Mouse (Mus musculus): ENCODE measurements around the gene Akip1. TPM values are rescaled to one million over a fixed set of nuclear protein-coding genes. Genes with fewer than 3 reads are reported as not detected.

The Akip1 gene
- 24.5 and 27.2 TPM in 2 replicates for polyA plus RNA-seq (2016; fragmentation: Nextera tagmentation; extraction: Ambion mirVana)

- Histone ChIP-seq H3K36me3 (peaks cover 13% of the 10 kb centered on the region), H3K9me3 (no peaks in the 10 kb centered on the region), H3K27me3 (ENCODE audit: insufficient read depth, poor library complexity, severe bottlenecking) (peaks cover 11% of the 10 kb centered on the region), H3K27ac (peak within 1 kb of the TSS; percentile 93), H3K4me1 (replicated peaks) (peaks cover 28% of the 10 kb centered on the region), H3K4me3 (peak within 1 kb of the TSS; percentile 75)
- DNase-seq (ENCODE audit: low spot score) = peak; percentile 98
- WGBS = under 1% methylated on average over 61 of the region's 61 CpGs
Observed at GRCm38 (mm10) chr7:109703190-109704015, at the start of gene Akip1, which contains the start of gene St5. Akip1 (plus strand) TSS chr7:109703690. St5 (minus strand) TSS chr7:109703605.

- Histone ChIP-seq H3K27ac (no peak overlapping the region), H3K4me1 (replicated peaks) (0 out of 2 replicates have a peak, but pooled peaks cover 5% of the 10 kb centered on the region), H3K9me3 (no peaks in the 10 kb centered on the region), H3K4me3 (no peak overlapping the region), H3K36me3 (no peaks in the 10 kb centered on the region), H3K27me3 (ENCODE audit: insufficient read depth, poor library complexity, severe bottlenecking) (no peaks in the 10 kb centered on the region)
- DNase-seq (ENCODE audit: low spot score) = no peak
- 84% methylated on average over 5 of the region's 5 CpGs for WGBS
Observed at GRCm38 (mm10) chr7:109654871-109655270, 48.6 kb upstream of the Akip1 start.

GRCm38 (mm10) chr7:109657884-109658283 is 45.6 kb upstream of the Akip1 start:
- H3K27me3 ChIP-seq (ENCODE audit: insufficient read depth, poor library complexity, severe bottlenecking) = no peaks in the 10 kb centered on the region
- WGBS = 55% methylated on average over 6 of the region's 6 CpGs
- DNase-seq (ENCODE audit: low spot score) = no peak
- H3K36me3 ChIP-seq = no peaks in the 10 kb centered on the region
- no peaks in the 10 kb centered on the region for H3K9me3 ChIP-seq
- 0 out of 2 replicates have a peak, but pooled peaks cover 5% of the 10 kb centered on the region for H3K4me1 ChIP-seq (replicated peaks)
- no peak overlapping the region for H3K4me3 ChIP-seq
- H3K27ac ChIP-seq = no peak overlapping the region

GRCm38 (mm10) chr7:109659278-109659677 is 44.2 kb upstream of the Akip1 start:
- no peaks in the 10 kb centered on the region for H3K36me3 ChIP-seq
- no peak overlapping the region for H3K4me3 ChIP-seq
- H3K4me1 ChIP-seq (replicated peaks) = 0 out of 2 replicates have a peak, but pooled peaks cover 5% of the 10 kb centered on the region
- no peak for DNase-seq (ENCODE audit: low spot score)
- no peak overlapping the region for H3K27ac ChIP-seq
- H3K27me3 ChIP-seq (ENCODE audit: insufficient read depth, poor library complexity, severe bottlenecking) = no peaks in the 10 kb centered on the region
- H3K9me3 ChIP-seq = no peaks in the 10 kb centered on the region
- WGBS = 95% methylated on average over 2 of the region's 2 CpGs

DNA sequence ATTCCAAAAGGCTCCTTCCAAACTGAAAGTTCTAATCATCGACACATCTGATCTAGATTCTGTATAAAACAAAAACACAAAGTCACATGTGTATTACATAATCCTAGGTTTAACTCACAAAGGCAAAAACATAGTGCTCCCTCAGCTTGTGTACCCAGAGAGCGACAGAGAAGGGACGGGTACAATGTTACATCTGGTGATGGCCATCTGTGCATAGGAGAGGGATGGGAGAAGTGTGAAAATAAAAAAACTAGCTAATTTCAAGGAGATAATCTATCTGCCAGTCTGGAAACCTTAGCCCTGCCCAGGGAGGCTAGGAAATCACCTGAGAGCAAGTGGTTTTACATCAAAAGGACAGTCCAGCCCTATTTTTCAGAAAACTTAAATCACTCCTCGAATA is 40.9 kb upstream of the Akip1 start:
- Histone ChIP-seq H3K27ac (no peak overlapping the region), H3K27me3 (ENCODE audit: insufficient read depth, poor library complexity, severe bottlenecking) (no peaks in the 10 kb centered on the region), H3K4me1 (replicated peaks) (0 out of 2 replicates have a peak, but pooled peaks cover 5% of the 10 kb centered on the region), H3K9me3 (no peaks in the 10 kb centered on the region), H3K4me3 (no peak overlapping the region), H3K36me3 (no peaks in the 10 kb centered on the region)
- WGBS = 90% methylated on average over 4 of the region's 4 CpGs
- DNase-seq (ENCODE audit: low spot score) = no peak

- Histone ChIP-seq H3K9me3 (no peaks in the 10 kb centered on the region), H3K27ac (no peak overlapping the region), H3K27me3 (ENCODE audit: insufficient read depth, poor library complexity, severe bottlenecking) (peaks cover 5% of the 10 kb centered on the region; the same call in 1 of the 2 replicates), H3K36me3 (no peaks in the 10 kb centered on the region; the same call in 1 of the 2 replicates), H3K4me3 (no peak overlapping the region), H3K4me1 (replicated peaks) (peaks cover 14% of the 10 kb centered on the region)
- WGBS = 85% methylated on average over 5 of the region's 5 CpGs
- no peak for DNase-seq (ENCODE audit: low spot score)
Observed at GRCm38 (mm10) chr7:109666664-109667063, 36.8 kb upstream of the Akip1 start.

DNA sequence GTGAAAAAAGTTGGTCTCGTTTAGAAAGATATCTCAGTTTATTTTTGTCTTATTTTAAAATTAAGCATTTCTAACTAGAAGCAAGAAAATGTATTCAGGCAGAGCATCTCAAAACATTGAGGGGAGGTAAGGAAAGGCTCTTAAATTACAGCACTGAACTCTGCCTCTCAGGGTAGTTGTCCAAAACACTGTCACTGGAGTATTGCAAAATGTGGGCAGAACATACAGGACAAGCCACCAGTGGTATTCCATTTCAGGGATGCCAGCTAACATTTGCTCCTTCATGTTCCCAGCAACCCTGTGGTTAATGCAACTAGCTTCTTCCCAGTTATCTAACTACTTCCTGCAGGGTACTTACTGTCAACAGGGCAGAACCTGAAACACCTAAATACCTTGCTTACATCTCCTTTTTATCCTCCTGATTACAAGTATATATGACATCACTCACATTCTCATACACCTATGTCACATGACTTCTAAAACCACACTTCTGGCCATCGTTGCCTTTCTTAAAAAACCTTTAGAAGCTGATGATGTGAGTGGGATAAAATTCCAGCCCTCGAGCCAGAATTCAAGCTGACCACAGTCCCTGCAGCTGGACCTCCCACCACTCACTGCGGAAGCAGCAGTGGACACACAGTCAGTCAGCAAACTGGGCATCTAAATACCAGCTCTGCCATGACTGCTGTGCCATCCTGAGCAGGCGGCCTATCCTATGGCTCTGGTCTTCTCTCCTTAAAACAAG is 33.9 kb upstream of the Akip1 start:
- no peaks in the 10 kb centered on the region for H3K9me3 ChIP-seq
- H3K4me1 ChIP-seq (replicated peaks) = peaks cover 22% of the 10 kb centered on the region
- no peaks in the 10 kb centered on the region; the same call in 1 of the 2 replicates for H3K36me3 ChIP-seq
- no peak overlapping the region for H3K4me3 ChIP-seq
- H3K27me3 ChIP-seq (ENCODE audit: insufficient read depth, poor library complexity, severe bottlenecking) = peaks cover 5% of the 10 kb centered on the region
- WGBS = 88% methylated on average over 5 of the region's 5 CpGs
- no peak for DNase-seq (ENCODE audit: low spot score)
- H3K27ac ChIP-seq = no peak overlapping the region

DNA sequence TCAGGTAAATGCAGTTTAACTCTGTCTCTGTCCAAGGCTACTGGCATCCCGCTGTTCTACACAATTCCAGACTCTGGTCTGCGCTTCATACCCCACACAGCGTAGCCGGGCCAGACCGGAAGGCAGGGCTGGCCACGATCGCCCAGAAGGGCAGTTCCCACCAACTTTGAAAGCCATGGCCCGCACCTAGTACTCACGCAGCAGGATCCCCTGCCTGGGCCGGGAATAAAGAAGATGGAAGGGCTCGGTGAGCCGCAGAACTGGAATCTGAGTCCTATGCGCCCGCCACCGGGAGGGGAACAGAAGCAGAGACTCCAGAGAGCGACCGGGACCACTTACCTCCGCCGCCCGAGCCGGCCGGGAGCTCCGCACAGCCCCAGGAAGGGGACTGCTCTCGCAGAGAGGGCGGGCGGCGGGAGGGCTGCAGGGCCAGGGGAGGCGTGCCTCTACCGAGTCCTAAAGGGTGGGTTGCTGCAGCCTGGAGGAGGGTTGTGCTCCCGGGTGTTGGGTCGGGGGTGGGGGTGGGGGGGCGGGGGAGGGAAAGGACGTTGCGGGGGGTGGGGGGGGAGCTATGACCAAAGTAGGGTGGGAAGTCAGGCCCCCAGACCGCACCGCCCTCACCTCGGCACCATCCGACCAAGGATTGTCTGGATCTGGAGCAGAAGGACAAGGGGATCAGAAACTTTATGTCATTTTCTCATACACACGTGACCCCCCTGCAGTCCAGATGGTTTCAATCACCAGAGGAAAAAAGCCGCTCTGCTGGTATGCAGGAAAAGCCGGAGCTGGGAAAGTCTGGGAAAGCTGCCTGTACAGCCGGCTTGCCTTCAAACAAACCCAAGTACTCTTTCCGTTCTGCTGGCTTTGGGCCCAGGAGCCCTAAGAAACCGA is 31.7 kb upstream of the Akip1 start:
- Histone ChIP-seq H3K4me1 (replicated peaks) (peaks cover 22% of the 10 kb centered on the region), H3K9me3 (no peaks in the 10 kb centered on the region), H3K27me3 (ENCODE audit: insufficient read depth, poor library complexity, severe bottlenecking) (peaks cover 5% of the 10 kb centered on the region), H3K27ac (peak overlapping the region; percentile 95), H3K4me3 (peak overlapping the region; percentile 73), H3K36me3 (no peaks in the 10 kb centered on the region; the same call in 1 of the 2 replicates)
- peak; percentile 82 for DNase-seq (ENCODE audit: low spot score)
- under 1% methylated on average over 39 of the region's 44 CpGs for WGBS

- Histone ChIP-seq H3K4me1 (replicated peaks) (peaks cover 18% of the 10 kb centered on the region), H3K4me3 (no peak overlapping the region), H3K36me3 (no peaks in the 10 kb centered on the region), H3K27me3 (ENCODE audit: insufficient read depth, poor library complexity, severe bottlenecking) (peaks cover under 1% of the 10 kb centered on the region), H3K9me3 (no peaks in the 10 kb centered on the region), H3K27ac (no peak overlapping the region)
- no peak for DNase-seq (ENCODE audit: low spot score)
- 74% methylated on average over 4 of the region's 4 CpGs for WGBS
Observed at GRCm38 (mm10) chr7:109674944-109675628, 28.4 kb upstream of the Akip1 start.

- no peak overlapping the region for H3K27ac ChIP-seq
- no peak for DNase-seq (ENCODE audit: low spot score)
Observed at GRCm38 (mm10) chr7:109680284-109680683, 23.2 kb upstream of the Akip1 start.

DNA sequence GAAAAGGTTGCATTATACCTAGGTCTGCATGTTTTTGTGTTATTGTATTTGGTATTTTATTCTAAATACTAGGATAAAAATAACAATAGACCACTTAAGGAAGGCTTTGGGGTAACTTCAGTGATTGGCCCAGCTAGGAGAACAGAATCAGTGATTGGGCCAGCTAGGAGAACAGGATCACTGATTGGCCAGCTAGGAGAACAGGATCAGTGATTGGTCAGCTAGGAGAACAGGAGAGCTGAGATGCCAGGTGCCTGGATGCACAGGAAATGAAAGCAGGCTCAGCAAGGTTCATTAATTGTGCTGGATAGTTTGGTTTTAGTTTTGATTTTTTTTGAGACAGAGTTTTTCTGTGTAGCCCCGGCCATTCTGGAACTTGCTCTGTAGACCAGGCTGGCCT is 22.6 kb upstream of the Akip1 start:
- Histone ChIP-seq H3K4me1 (replicated peaks) (no peaks in the 10 kb centered on the region), H3K9me3 (no peaks in the 10 kb centered on the region), H3K36me3 (no peaks in the 10 kb centered on the region), H3K4me3 (no peak overlapping the region), H3K27ac (no peak overlapping the region), H3K27me3 (ENCODE audit: insufficient read depth, poor library complexity, severe bottlenecking) (no peaks in the 10 kb centered on the region)
- WGBS = 96% methylated on average over 1 of the region's 1 CpGs
- DNase-seq (ENCODE audit: low spot score) = no peak

More at GRCm38 (mm10) chr7:109680284-109680683, 23.2 kb upstream of the Akip1 start:
- no peaks in the 10 kb centered on the region for H3K9me3 ChIP-seq
- WGBS = 91% methylated on average over 2 of the region's 2 CpGs
- no peak overlapping the region for H3K4me3 ChIP-seq
- no peaks in the 10 kb centered on the region for H3K4me1 ChIP-seq (replicated peaks)
- H3K27me3 ChIP-seq (ENCODE audit: insufficient read depth, poor library complexity, severe bottlenecking) = no peaks in the 10 kb centered on the region
- no peaks in the 10 kb centered on the region for H3K36me3 ChIP-seq
